Mouse (Mus musculus): ENCODE data around the gene Slc5a10. TPM values are rescaled to one million over a fixed set of nuclear protein-coding genes. Genes with fewer than 3 reads are reported as not detected.

Gene Slc5a10
- polyA plus RNA-seq, 1 experiment from 2014 or later, result 0.06 TPM

DNA sequence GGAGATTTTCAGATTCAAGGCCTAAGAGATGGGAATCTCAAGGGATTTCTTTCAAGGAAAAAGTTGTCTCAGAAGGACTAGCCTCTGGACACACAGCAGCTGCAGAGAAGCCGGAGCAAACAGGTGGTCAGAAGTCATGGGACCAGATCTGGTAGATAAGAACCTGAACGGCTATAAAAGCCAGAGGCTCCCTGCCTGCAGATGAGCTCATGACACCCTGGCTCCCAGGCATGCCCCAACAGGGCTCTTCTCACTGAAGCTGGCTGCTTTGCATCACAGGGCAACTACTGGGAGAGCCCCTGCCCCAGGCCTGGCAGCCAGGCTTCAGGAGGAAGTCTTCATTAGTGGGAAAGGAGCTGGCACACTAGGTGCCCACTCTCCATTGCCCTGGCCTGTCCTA, 45.3 kb downstream of the Slc5a10 start:
- H3K4me2 ChIP-seq (replicated peaks; ENCODE audit: low read depth, low read length), result no peak overlapping the region
- no peak overlapping the region for H3K9ac ChIP-seq (replicated peaks; ENCODE audit: low read depth)
- TF ChIP-seq CTCF (IDR thresholded peaks at IDR 0.05), result no peak
- no peak for TF ChIP-seq EP300 (IDR thresholded peaks at IDR 0.05)
- H3K9me3 ChIP-seq (ENCODE audit: low read length), result no peaks in the 10 kb centered on the region
- H3K27ac ChIP-seq (ENCODE audit: low read length), result no peak overlapping the region
- ATAC-seq (no peak), DNase-seq (ENCODE audit: low spot score) (no peak)
- H3K4me3 ChIP-seq (ENCODE audit: low read depth, low read length), result no peak overlapping the region
- H3K36me3 ChIP-seq (ENCODE audit: insufficient read depth, low read length), result no peaks in the 10 kb centered on the region
- no peaks in the 10 kb centered on the region for H3K27me3 ChIP-seq (replicated peaks; ENCODE audit: insufficient read depth, low read length)
- 37% methylated on average over 2 of the region's 2 CpGs for WGBS
- 0 out of 2 replicates have a peak, but pooled peaks cover 3% of the 10 kb centered on the region for H3K4me1 ChIP-seq (ENCODE audit: insufficient read depth, low read depth, low read length)

DNA sequence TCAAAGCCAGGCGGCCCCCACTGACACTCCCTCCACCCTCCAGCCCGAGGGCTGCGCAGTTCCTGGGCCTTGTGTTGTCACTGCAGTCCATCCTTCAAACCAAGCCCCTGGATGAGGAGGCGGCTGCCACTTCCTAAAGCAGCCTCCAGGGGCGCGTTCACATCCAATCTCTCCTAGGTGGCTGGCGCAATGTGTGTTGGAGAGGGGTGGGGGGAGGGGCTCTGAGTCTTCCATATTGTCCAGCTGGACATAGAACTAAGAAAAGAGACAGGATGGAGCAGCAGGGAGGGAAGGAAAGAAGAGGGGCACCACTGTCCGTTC, 45.8 kb downstream of the Slc5a10 start:
- no peak overlapping the region for H3K4me3 ChIP-seq (ENCODE audit: low read depth, low read length)
- H3K36me3 ChIP-seq (ENCODE audit: insufficient read depth, low read length), result no peaks in the 10 kb centered on the region
- DNase-seq (ENCODE audit: low spot score), result peak; percentile 58
- no peak overlapping the region for H3K9ac ChIP-seq (replicated peaks; ENCODE audit: low read depth)
- no peak for TF ChIP-seq EP300 (IDR thresholded peaks at IDR 0.05)
- peak; percentile 78 for TF ChIP-seq CTCF (IDR thresholded peaks at IDR 0.05)
- WGBS, result 10% methylated on average over 8 of the region's 8 CpGs
- no peak overlapping the region for H3K4me2 ChIP-seq (replicated peaks; ENCODE audit: low read depth, low read length)
- H3K9me3 ChIP-seq (ENCODE audit: low read length), result no peaks in the 10 kb centered on the region
- 0 out of 2 replicates have a peak, but pooled peaks cover 3% of the 10 kb centered on the region for H3K4me1 ChIP-seq (ENCODE audit: insufficient read depth, low read depth, low read length)
- ATAC-seq, result peak; percentile 71
- H3K27me3 ChIP-seq (replicated peaks; ENCODE audit: insufficient read depth, low read length), result no peaks in the 10 kb centered on the region
- H3K27ac ChIP-seq (ENCODE audit: low read length), result no peak overlapping the region

DNA sequence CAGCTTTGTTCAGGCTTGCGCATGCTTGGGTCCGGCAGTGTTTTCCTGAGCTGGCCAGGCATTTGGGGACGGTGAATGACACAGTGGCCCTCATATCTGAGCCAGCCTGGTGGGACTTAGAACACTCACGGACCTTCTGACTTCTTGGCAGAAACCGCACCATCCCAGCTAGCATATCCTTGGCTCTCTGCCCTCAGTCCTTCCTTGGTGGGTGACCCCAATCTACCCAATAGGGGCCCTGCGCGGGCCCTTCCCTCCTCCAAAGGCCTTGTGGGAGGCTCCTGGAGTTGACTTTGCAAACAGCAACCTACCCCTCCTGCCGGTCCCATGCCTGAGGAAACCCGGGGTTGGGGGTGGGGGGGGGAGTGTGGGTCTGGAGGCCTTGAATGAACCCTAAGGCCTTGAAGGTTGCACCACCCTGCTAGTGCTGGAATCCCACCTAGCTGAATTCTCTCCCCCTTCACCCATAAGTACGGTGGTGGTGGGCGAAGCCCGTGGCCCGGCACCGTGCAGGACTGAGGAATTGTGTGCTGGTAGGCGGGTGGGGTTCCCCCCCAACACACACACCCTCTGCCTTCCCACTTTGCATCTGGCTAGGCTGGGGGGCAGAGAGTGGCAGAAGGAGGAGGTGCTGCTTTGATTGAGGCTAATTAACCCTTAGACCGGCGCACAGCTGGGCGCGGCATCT, 46.3 kb downstream of the Slc5a10 start:
- Histone ChIP-seq H3K4me2 (replicated peaks; ENCODE audit: low read depth, low read length) (no peak overlapping the region), H3K27ac (ENCODE audit: low read length) (no peak overlapping the region), H3K9me3 (ENCODE audit: low read length) (no peaks in the 10 kb centered on the region), H3K27me3 (replicated peaks; ENCODE audit: insufficient read depth, low read length) (no peaks in the 10 kb centered on the region), H3K4me3 (ENCODE audit: low read depth, low read length) (no peak overlapping the region), H3K9ac (replicated peaks; ENCODE audit: low read depth) (no peak overlapping the region), H3K36me3 (ENCODE audit: insufficient read depth, low read length) (no peaks in the 10 kb centered on the region), H3K4me1 (ENCODE audit: insufficient read depth, low read depth, low read length) (0 out of 2 replicates have a peak, but pooled peaks cover 3% of the 10 kb centered on the region)
- no peak for TF ChIP-seq CTCF (IDR thresholded peaks at IDR 0.05)
- TF ChIP-seq EP300 (IDR thresholded peaks at IDR 0.05), result no peak
- DNase-seq (ENCODE audit: low spot score) (no peak), ATAC-seq (no peak)
- WGBS, result 31% methylated on average over 19 of the region's 19 CpGs

DNA sequence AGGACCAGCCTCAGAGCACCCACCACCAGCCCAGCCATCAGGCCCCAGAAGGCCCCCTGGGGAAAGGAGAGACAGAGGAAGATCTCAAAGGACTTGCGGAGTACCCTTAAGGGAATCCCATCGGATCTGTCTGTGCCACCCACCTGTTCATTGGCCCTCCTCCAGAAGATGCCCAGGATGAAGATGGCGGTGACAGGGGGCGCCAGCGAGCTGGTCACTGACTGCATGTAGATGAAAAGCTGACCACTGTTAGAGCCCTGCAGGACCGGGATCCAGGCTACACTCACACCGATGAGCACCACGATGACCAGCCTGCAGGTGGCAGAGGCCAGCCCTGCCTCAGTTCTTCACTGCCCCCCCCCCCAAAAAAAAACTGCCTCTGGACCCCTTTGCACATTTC, 46.9 kb downstream of the Slc5a10 start:
- Histone ChIP-seq H3K4me1 (ENCODE audit: insufficient read depth, low read depth, low read length) (0 out of 2 replicates have a peak, but pooled peaks cover 3% of the 10 kb centered on the region), H3K4me3 (ENCODE audit: low read depth, low read length) (no peak overlapping the region), H3K4me2 (replicated peaks; ENCODE audit: low read depth, low read length) (no peak overlapping the region), H3K9ac (replicated peaks; ENCODE audit: low read depth) (no peak overlapping the region), H3K9me3 (ENCODE audit: low read length) (no peaks in the 10 kb centered on the region), H3K27me3 (replicated peaks; ENCODE audit: insufficient read depth, low read length) (no peaks in the 10 kb centered on the region), H3K27ac (ENCODE audit: low read length) (no peak overlapping the region), H3K36me3 (ENCODE audit: insufficient read depth, low read length) (no peaks in the 10 kb centered on the region)
- ATAC-seq (no peak), DNase-seq (ENCODE audit: low spot score) (peak; percentile 19)
- TF ChIP-seq EP300 (IDR thresholded peaks at IDR 0.05), result no peak
- TF ChIP-seq CTCF (IDR thresholded peaks at IDR 0.05), result peak; percentile 61
- 44% methylated on average over 6 of the region's 8 CpGs for WGBS

DNA sequence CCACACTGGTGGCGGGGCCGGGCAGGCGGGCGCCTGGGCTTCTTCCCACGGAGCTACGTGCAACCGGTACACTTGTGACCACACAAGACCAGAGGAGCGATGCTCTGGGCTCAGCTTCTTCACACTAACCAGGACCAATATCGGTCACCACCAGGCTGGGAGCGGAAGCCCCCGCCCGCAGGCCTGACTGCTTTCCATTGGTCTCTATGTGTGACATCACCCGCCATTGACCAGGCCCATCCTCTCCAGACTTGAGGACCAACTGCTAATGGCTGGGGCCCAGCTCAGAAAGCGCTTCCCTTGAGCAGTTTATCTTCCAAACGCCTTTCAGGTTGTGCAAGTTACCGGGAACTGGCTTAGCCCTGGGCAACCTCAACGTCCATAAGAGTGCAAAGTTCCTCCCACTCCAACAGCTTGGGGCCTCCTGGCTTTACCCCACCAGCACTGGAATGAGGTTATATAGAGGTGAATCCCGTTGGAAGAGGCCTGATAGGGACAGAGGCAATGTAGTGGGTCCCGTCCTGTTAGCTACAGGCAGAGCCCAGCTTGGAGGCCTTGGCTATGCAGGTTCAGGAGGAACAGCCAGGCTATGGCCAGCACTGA, 48.7 kb downstream of the Slc5a10 start:
- TF ChIP-seq EP300 (IDR thresholded peaks at IDR 0.05) (no peak), CTCF (IDR thresholded peaks at IDR 0.05) (no peak)
- Histone ChIP-seq H3K4me3 (ENCODE audit: low read depth, low read length) (no peak overlapping the region), H3K27me3 (replicated peaks; ENCODE audit: insufficient read depth, low read length) (no peaks in the 10 kb centered on the region), H3K4me1 (ENCODE audit: insufficient read depth, low read depth, low read length) (0 out of 2 replicates have a peak, but pooled peaks cover 3% of the 10 kb centered on the region), H3K36me3 (ENCODE audit: insufficient read depth, low read length) (no peaks in the 10 kb centered on the region), H3K4me2 (replicated peaks; ENCODE audit: low read depth, low read length) (no peak overlapping the region), H3K9me3 (ENCODE audit: low read length) (no peaks in the 10 kb centered on the region), H3K27ac (ENCODE audit: low read length) (no peak overlapping the region), H3K9ac (replicated peaks; ENCODE audit: low read depth) (no peak overlapping the region)
- 66% methylated on average over 19 of the region's 19 CpGs for whole genome bisulfite sequencing
- ATAC-seq (no peak), DNase-seq (ENCODE audit: low spot score) (no peak)

DNA sequence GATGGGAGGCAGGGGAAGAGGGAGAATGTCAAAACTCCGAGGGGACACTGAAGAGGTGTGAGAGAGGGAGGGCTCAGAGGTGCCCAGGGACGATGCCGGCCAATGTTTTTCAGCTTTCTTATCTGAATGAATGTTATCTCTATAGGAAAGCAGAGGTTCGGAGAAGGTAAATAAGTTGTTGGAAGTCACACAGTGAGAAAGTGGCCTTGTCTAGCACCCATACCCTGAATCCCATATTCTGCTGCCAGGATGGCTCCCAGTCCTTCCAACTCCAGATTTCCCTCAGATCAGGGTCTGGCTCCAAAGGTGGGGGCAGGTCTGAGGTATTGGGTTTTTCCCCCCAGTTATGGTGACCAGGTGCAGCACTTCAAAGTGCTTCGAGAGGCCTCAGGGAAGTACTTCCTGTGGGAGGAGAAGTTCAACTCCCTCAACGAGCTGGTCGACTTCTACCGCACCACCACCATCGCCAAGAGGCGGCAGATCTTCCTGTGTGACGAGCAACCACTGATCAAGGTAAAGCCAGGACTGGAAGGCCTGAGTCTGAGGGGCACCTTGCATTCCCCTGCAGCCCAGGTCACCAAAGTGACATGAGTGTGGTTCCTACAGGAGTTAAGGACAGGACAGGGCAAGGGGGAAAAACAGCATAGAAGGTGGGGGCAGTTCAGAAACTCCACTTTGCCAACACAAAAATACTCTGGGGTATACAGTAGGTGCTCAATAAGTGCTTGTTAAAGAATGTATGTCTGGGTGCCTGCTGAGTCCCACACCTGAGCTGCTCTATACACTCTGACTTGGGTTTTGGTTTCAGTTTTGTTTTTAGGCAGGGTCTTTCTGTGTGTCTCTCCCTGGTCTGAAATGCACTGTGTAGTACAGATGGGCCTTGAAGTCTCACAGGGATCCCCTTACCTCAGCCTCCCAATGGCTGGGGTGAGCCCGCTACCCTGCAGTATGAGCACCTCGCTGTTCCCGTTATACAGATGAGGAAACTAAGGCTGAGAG, 50.8 kb downstream of the Slc5a10 start:
- Histone ChIP-seq H3K27ac (ENCODE audit: low read length) (no peak overlapping the region), H3K4me2 (replicated peaks; ENCODE audit: low read depth, low read length) (no peak overlapping the region), H3K4me1 (ENCODE audit: insufficient read depth, low read depth, low read length) (0 out of 2 replicates have a peak, but pooled peaks cover 3% of the 10 kb centered on the region), H3K36me3 (ENCODE audit: insufficient read depth, low read length) (no peaks in the 10 kb centered on the region), H3K27me3 (replicated peaks; ENCODE audit: insufficient read depth, low read length) (no peaks in the 10 kb centered on the region), H3K9ac (replicated peaks; ENCODE audit: low read depth) (no peak overlapping the region), H3K4me3 (ENCODE audit: low read depth, low read length) (no peak overlapping the region), H3K9me3 (ENCODE audit: low read length) (no peaks in the 10 kb centered on the region)
- ATAC-seq (no peak), DNase-seq (ENCODE audit: low spot score) (no peak)
- 46% methylated on average over 14 of the region's 14 CpGs for WGBS
- no peak for TF ChIP-seq CTCF (IDR thresholded peaks at IDR 0.05)
- no peak for TF ChIP-seq EP300 (IDR thresholded peaks at IDR 0.05)

Measured in lung, postnatal 0 days (tissue).